9 mouse cellular contexts compared by ENCODE assay signal in genomic region chr6:34760023-34760422, GRCm38 (mm10). TPM values are rescaled to one million over a fixed set of nuclear protein-coding genes. Genes with fewer than 3 reads are reported as not detected.
DNase-seq lines count a peak whose midpoint lies in the region; ATAC-seq and TF ChIP-seq lines count a peak whose summit lies in the region.
"Had no signal": no experiment of that assay in that cellular context is flagged by ENCODE, and none has a peak within 500 bp of the region (broad histone marks: within the 10 kb centered on the region; RNA-seq: fewer than 3 reads in every experiment).

No protein-coding gene starts in this region.

- peak; percentile 62 for TF ChIP-seq CTCF in heart, postnatal 0 days (IDR thresholded peaks at IDR 0.05; ENCODE audit: low read depth)

- TF ChIP-seq EP300 in heart, postnatal 0 days (IDR thresholded peaks at IDR 0.05; ENCODE audit: low read depth), result no peak

- no peak overlapping the region for H3K27ac ChIP-seq in forebrain, embryonic 16.5 days (ENCODE audit: low read length)
- no peak overlapping the region for H3K27ac ChIP-seq in forebrain, embryonic 11.5 days (ENCODE audit: low read depth, low read length)
- H3K27ac ChIP-seq in midbrain, embryonic 14.5 days (replicated peaks; ENCODE audit: low read depth, low read length), result no peak overlapping the region
- H3K27ac ChIP-seq in midbrain, embryonic 10.5 days (replicated peaks), result no peak overlapping the region
- H3K27ac ChIP-seq in heart, postnatal 0 days (ENCODE audit: low read depth), result no peak overlapping the region

- H3K9ac ChIP-seq in forebrain, embryonic 16.5 days (replicated peaks; ENCODE audit: low read depth, low read length), result no peak overlapping the region
- no peak overlapping the region for H3K9ac ChIP-seq in forebrain, embryonic 11.5 days (ENCODE audit: low read length)
- no peak overlapping the region for H3K9ac ChIP-seq in midbrain, embryonic 14.5 days (replicated peaks; ENCODE audit: low read length)
- H3K9ac ChIP-seq in heart, postnatal 0 days (replicated peaks; ENCODE audit: low read depth, low read length), result no peak overlapping the region

- H3K4me1 ChIP-seq in forebrain, embryonic 16.5 days (replicated peaks; ENCODE audit: control insufficient read depth, insufficient read depth, low read length), result no peaks in the 10 kb centered on the region
- no peaks in the 10 kb centered on the region for H3K4me1 ChIP-seq in forebrain, embryonic 11.5 days (replicated peaks; ENCODE audit: control insufficient read depth, insufficient read depth, low read length)
- H3K4me1 ChIP-seq in midbrain, embryonic 14.5 days (ENCODE audit: control insufficient read depth, insufficient read depth, low read length), result no peaks in the 10 kb centered on the region
- no peaks in the 10 kb centered on the region for H3K4me1 ChIP-seq in midbrain, embryonic 10.5 days
- H3K4me1 ChIP-seq in heart, postnatal 0 days (ENCODE audit: control insufficient read depth, insufficient read depth), result no peaks in the 10 kb centered on the region
- H3K4me1 ChIP-seq: megakaryocyte, embryonic 14.5 days had no signal

- no peak overlapping the region for H3K4me2 ChIP-seq in forebrain, embryonic 16.5 days (ENCODE audit: low read length)
- no peak overlapping the region for H3K4me2 ChIP-seq in forebrain, embryonic 11.5 days (ENCODE audit: low read depth, low read length, severe bottlenecking)
- H3K4me2 ChIP-seq in midbrain, embryonic 14.5 days (ENCODE audit: low read length), result no peak overlapping the region
- H3K4me2 ChIP-seq in heart, postnatal 0 days (ENCODE audit: low read depth, low read length), result no peak overlapping the region

- H3K27me3 ChIP-seq in forebrain, embryonic 16.5 days (replicated peaks; ENCODE audit: control insufficient read depth, insufficient read depth, low read length), result no peaks in the 10 kb centered on the region
- H3K27me3 ChIP-seq in forebrain, embryonic 11.5 days (ENCODE audit: control insufficient read depth, insufficient read depth, low read length), result no peaks in the 10 kb centered on the region
- no peaks in the 10 kb centered on the region for H3K27me3 ChIP-seq in midbrain, embryonic 14.5 days (ENCODE audit: control insufficient read depth, insufficient read depth, low read length)
- H3K27me3 ChIP-seq in midbrain, embryonic 10.5 days (ENCODE audit: low read depth, poor library complexity, severe bottlenecking), result no peaks in the 10 kb centered on the region
- H3K27me3 ChIP-seq in heart, postnatal 0 days (ENCODE audit: control insufficient read depth, insufficient read depth, low read length), result no peaks in the 10 kb centered on the region

- H3K9me3 ChIP-seq in forebrain, embryonic 16.5 days (ENCODE audit: control insufficient read depth, low read length), result no peaks in the 10 kb centered on the region
- no peaks in the 10 kb centered on the region for H3K9me3 ChIP-seq in forebrain, embryonic 11.5 days (ENCODE audit: control insufficient read depth, low read length)
- no peaks in the 10 kb centered on the region for H3K9me3 ChIP-seq in midbrain, embryonic 14.5 days (ENCODE audit: control insufficient read depth, low read length)
- no peaks in the 10 kb centered on the region for H3K9me3 ChIP-seq in midbrain, embryonic 10.5 days (replicated peaks)
- H3K9me3 ChIP-seq in heart, postnatal 0 days (replicated peaks; ENCODE audit: control insufficient read depth, low read length), result no peaks in the 10 kb centered on the region
- H3K9me3 ChIP-seq: megakaryocyte, embryonic 14.5 days had no signal

- DNase-seq in forebrain, embryonic 11.5 days (ENCODE audit: low spot score), result no peak
- peak; percentile 84 for DNase-seq in midbrain, embryonic 14.5 days
- DNase-seq in midbrain, embryonic 10.5 days (ENCODE audit: low spot score), result no peak
- peak; percentile 78 for DNase-seq in brain, adult 2 months (ENCODE audit: low read depth, low spot score)
- peak; percentile 57 for DNase-seq in heart, postnatal 0 days (ENCODE audit: low spot score)
- no peak for DNase-seq in neural tube, embryonic 10.5 days (ENCODE audit: extremely low spot score, low spot score)

- 0 out of 2 replicates have a peak, but pooled peaks have one; percentile 26 for ATAC-seq in forebrain, embryonic 16.5 days
- ATAC-seq in forebrain, embryonic 11.5 days (replicated peaks; ENCODE audit: low FRiP score), result no peak
- ATAC-seq in midbrain, embryonic 14.5 days (ENCODE audit: low FRiP score, low TSS enrichment), result no peak
- no peak for ATAC-seq in heart, postnatal 0 days (ENCODE audit: insufficient read depth, low read depth)
- peak; percentile 62; the same call in 1 of the 2 replicates for ATAC-seq in megakaryocyte, adult 5-6 weeks (ENCODE audit: poor library complexity, severe bottlenecking)

- peaks cover 2% of the 10 kb centered on the region; the same call in 1 of the 2 replicates for H3K36me3 ChIP-seq in forebrain, embryonic 16.5 days (ENCODE audit: control insufficient read depth, insufficient read depth)
- no peaks in the 10 kb centered on the region for H3K36me3 ChIP-seq in forebrain, embryonic 11.5 days (ENCODE audit: control insufficient read depth, insufficient read depth, low read length)
- H3K36me3 ChIP-seq in midbrain, embryonic 14.5 days (ENCODE audit: control insufficient read depth, insufficient read depth, low read length), result peaks cover 21% of the 10 kb centered on the region; the same call in 1 of the 2 replicates
- peaks cover 92% of the 10 kb centered on the region for H3K36me3 ChIP-seq in midbrain, embryonic 10.5 days
- peaks cover 82% of the 10 kb centered on the region for H3K36me3 ChIP-seq in heart, postnatal 0 days (replicated peaks; ENCODE audit: control insufficient read depth, insufficient read depth, low read length)

- 48% methylated on average over 4 of the region's 4 CpGs for WGBS in forebrain, embryonic 16.5 days
- WGBS in forebrain, embryonic 11.5 days, result 44% methylated on average over 4 of the region's 4 CpGs
- 52% methylated on average over 4 of the region's 4 CpGs for WGBS in midbrain, embryonic 14.5 days
- 43% methylated on average over 4 of the region's 4 CpGs for WGBS in midbrain, embryonic 10.5 days
- 40% methylated on average over 4 of the region's 4 CpGs for WGBS in heart, postnatal 0 days

- H3K4me3 ChIP-seq in forebrain, embryonic 16.5 days (replicated peaks; ENCODE audit: low read length), result no peak overlapping the region
- no peak overlapping the region for H3K4me3 ChIP-seq in forebrain, embryonic 11.5 days (ENCODE audit: low read depth, low read length)
- no peak overlapping the region for H3K4me3 ChIP-seq in midbrain, embryonic 14.5 days (replicated peaks; ENCODE audit: low read depth, low read length)
- H3K4me3 ChIP-seq in midbrain, embryonic 10.5 days, result no peak overlapping the region
- H3K4me3 ChIP-seq in heart, postnatal 0 days (ENCODE audit: low read depth, low read length), result no peak overlapping the region
- H3K4me3 ChIP-seq: megakaryocyte, embryonic 14.5 days had no signal

RNA-seq across cellular contexts. Expression of gene Agbl3, which starts 20.2 kb away (rescaled TPM):
- 7.4 and 7.5 TPM in 2 replicates for polyA plus RNA-seq in forebrain, embryonic 16.5 days (2015; fragmentation: Nextera tagmentation; extraction: Ambion mirVana)
- 4.8 and 5.1 TPM in 2 replicates for polyA plus RNA-seq in forebrain, embryonic 11.5 days (2014; fragmentation: Nextera tagmentation; extraction: Ambion mirVana)
- 14.7 and 16.0 TPM in 2 replicates for polyA plus RNA-seq in midbrain, embryonic 14.5 days (2014; fragmentation: Nextera tagmentation; extraction: Ambion mirVana)
- polyA plus RNA-seq in midbrain, embryonic 10.5 days (2016; fragmentation: Nextera tagmentation; extraction: Ambion mirVana), result 2.9 and 4.7 TPM in 2 replicates
- total RNA-seq in heart, postnatal 0 days (2014; rRNA removed; ENCODE audit: low replicate concordance), result 3.6 and 17.1 TPM in 2 replicates
- polyA plus RNA-seq in heart, postnatal 0 days (2015; fragmentation: Nextera tagmentation; extraction: Ambion mirVana), result 7.9 and 8.0 TPM in 2 replicates
- 2.3 and 2.9 TPM in 2 replicates for total RNA-seq in megakaryocyte, adult 5-6 weeks (2015)
- total RNA-seq in megakaryocyte, adult 5-6 weeks (2017), result 1.1 TPM in 2 replicates

Comparison
In these comparisons a context has a peak if more than half of its experiments do, and no peak if none do; other contexts are left out.
1. ATAC-seq: peak in forebrain, embryonic 16.5 days (single experiment) and megakaryocyte, adult 5-6 weeks (single experiment); none in forebrain, embryonic 11.5 days (single experiment), midbrain, embryonic 14.5 days (single experiment) and heart, postnatal 0 days (single experiment).
2. DNase-seq: peak in midbrain, embryonic 14.5 days (single experiment), brain, adult 2 months (single experiment) and heart, postnatal 0 days (single experiment); none in forebrain, embryonic 11.5 days (single experiment), midbrain, embryonic 10.5 days (single experiment) and neural tube, embryonic 10.5 days (single experiment).